Mouse (Mus musculus) liver, embryonic 13.5 days (tissue): Measurements from ENCODE around the gene Tnfaip3. TPM values are rescaled to one million over a fixed set of nuclear protein-coding genes. Genes with fewer than 3 reads are reported as not detected.

ENCODE experiments used
- ATAC-seq: fragments of 200-750 bp; cut with Nextera tagmentation; 2 replicates; pipeline ENCODE4 v1.8.0; 2017; ENCODE audit warnings: low read depth, mild to moderate bottlenecking, moderate number of reproducible peaks, moderate library complexity
- DNase-seq: peaks from one replicate; pipeline ENCODE4 v3.0.0; 2022
- H3K27ac ChIP-seq: fragments of 300-500 bp; sonication (generic); 2 replicates; pipeline ENCODE4 v1.5.1; 2015; ENCODE audit warnings: moderate library complexity, mild to moderate bottlenecking, inconsistent platforms
- H3K27me3 ChIP-seq: fragments of 300-500 bp; sonication (generic); 2 replicates; pipeline ENCODE4 v1.6.1; 2015; ENCODE audit warnings: mild to moderate bottlenecking, inconsistent platforms
- H3K36me3 ChIP-seq: fragments of 300-500 bp; sonication (generic); 2 replicates; pipeline ENCODE4 v1.6.1; 2015; ENCODE audit warnings: mild to moderate bottlenecking, inconsistent platforms
- H3K4me1 ChIP-seq: fragments of 300-500 bp; sonication (generic); replicated peaks from 2 replicates; pipeline ENCODE4 v1.6.1; 2015; ENCODE audit warnings: inconsistent platforms
- H3K4me2 ChIP-seq: fragments of 300-500 bp; sonication (generic); 2 replicates; pipeline ENCODE4 v1.6.1; 2015; ENCODE audit warnings: inconsistent platforms, mild to moderate bottlenecking, moderate library complexity
- H3K4me3 ChIP-seq: fragments of 300-500 bp; sonication (generic); replicated peaks from 2 replicates; pipeline ENCODE4 v1.5.1; 2015; ENCODE audit warnings: mild to moderate bottlenecking, inconsistent platforms
- H3K9ac ChIP-seq: fragments of 300-500 bp; sonication (generic); 2 replicates; pipeline ENCODE4 v1.6.1; 2015; ENCODE audit warnings: mild to moderate bottlenecking, inconsistent platforms
- H3K9me3 ChIP-seq: fragments of 300-500 bp; sonication (generic); replicated peaks from 2 replicates; pipeline ENCODE4 v1.6.1; 2016; ENCODE audit warnings: inconsistent platforms
- polyA plus RNA-seq: library from polyadenylated mRNA; unstranded; fragments of >200 nt; fragmentation: Nextera tagmentation; extraction: Ambion mirVana; gene quantifications from 2 replicates; pipeline ENCODE4 v1.2.1, GENCODE M21; 2015

Tnfaip3 gene
- polyA plus RNA-seq, 1 experiment from 2014 or later, result 0.71 TPM

- H3K27ac ChIP-seq, result no peak overlapping the region
- DNase-seq, result no peak
- H3K9me3 ChIP-seq, result no peaks in the 10 kb centered on the region
- no peak overlapping the region for H3K4me3 ChIP-seq
- H3K36me3 ChIP-seq, result no peaks in the 10 kb centered on the region
- H3K4me1 ChIP-seq, result no peaks in the 10 kb centered on the region
- no peak overlapping the region for H3K4me2 ChIP-seq
- no peak for ATAC-seq
- no peak overlapping the region for H3K9ac ChIP-seq
- no peaks in the 10 kb centered on the region for H3K27me3 ChIP-seq
Observed at GRCm38 (mm10) chr10:18953011-18953705, 62.3 kb downstream of the Tnfaip3 start.

Other genes with a start within 250 kb of the Tnfaip3 start
- not detected in 2 replicates for gene Gm4922, start 228.9 kb downstream of the Tnfaip3 start, polyA plus RNA-seq
- 10.7 and 13.4 TPM in 2 replicates for gene Perp, start 170.6 kb downstream of the Tnfaip3 start, polyA plus RNA-seq